Mouse (Mus musculus): ENCODE results near the gene Dnajc4.

The Dnajc4 gene

GRCm38 (mm10) chr19:6975537-6976521 is 16.5 kb downstream of the Dnajc4 start, which contains the start of gene Plcb3:
Plcb3 (minus strand) TSS chr19:6976470.
- no peak for DNase-seq (ENCODE audit: low read depth, low spot score)

- no peak for DNase-seq (ENCODE audit: low read depth, low spot score)
Measured at GRCm38 (mm10) chr19:6974211-6975205, 17.9 kb downstream of the Dnajc4 start, which contains the start of gene Ppp1r14b. Ppp1r14b (plus strand) TSS chr19:6974968.

- no peak for DNase-seq (ENCODE audit: low read depth, low spot score)
Measured at GRCm38 (mm10) chr19:6973581-6974190, 18.7 kb downstream of the Dnajc4 start.

GRCm38 (mm10) chr19:6972247-6972917 is 20.0 kb downstream of the Dnajc4 start:
- DNase-seq (ENCODE audit: low read depth, low spot score), result no peak

- DNase-seq (ENCODE audit: low read depth, low spot score), result no peak
Measured at GRCm38 (mm10) chr19:6971644-6972043, 20.7 kb downstream of the Dnajc4 start.

GRCm38 (mm10) chr19:6970460-6971085 is 21.8 kb downstream of the Dnajc4 start:
- no peak for DNase-seq (ENCODE audit: low read depth, low spot score)

GRCm38 (mm10) chr19:6969665-6970381 is 22.5 kb downstream of the Dnajc4 start:
- DNase-seq (ENCODE audit: low read depth, low spot score), result no peak

- DNase-seq (ENCODE audit: low read depth, low spot score), result no peak
Measured at GRCm38 (mm10) chr19:6969291-6969664, 23.1 kb downstream of the Dnajc4 start.

GRCm38 (mm10) chr19:6968491-6969271 is 23.7 kb downstream of the Dnajc4 start:
- no peak for DNase-seq (ENCODE audit: low read depth, low spot score)

GRCm38 (mm10) chr19:6956461-6956860 is 35.9 kb downstream of the Dnajc4 start:
- DNase-seq (ENCODE audit: low read depth, low spot score), result no peak

GRCm38 (mm10) chr19:6955424-6955823 is 36.9 kb downstream of the Dnajc4 start:
- DNase-seq (ENCODE audit: low read depth, low spot score), result no peak

- no peak for DNase-seq (ENCODE audit: low read depth, low spot score)
Measured at GRCm38 (mm10) chr19:6954046-6954445, 38.3 kb downstream of the Dnajc4 start.

- no peak for DNase-seq (ENCODE audit: low read depth, low spot score)
Measured at GRCm38 (mm10) chr19:6952712-6953037, 39.7 kb downstream of the Dnajc4 start.

- peak; percentile 39 for DNase-seq (ENCODE audit: low read depth, low spot score)
Measured at GRCm38 (mm10) chr19:6951994-6952711, 40.2 kb downstream of the Dnajc4 start.

- peak; percentile 88 for DNase-seq (ENCODE audit: low read depth, low spot score)
Measured at GRCm38 (mm10) chr19:6951381-6951968, 40.9 kb downstream of the Dnajc4 start.

GRCm38 (mm10) chr19:6950613-6951153 is 41.7 kb downstream of the Dnajc4 start:
- no peak for DNase-seq (ENCODE audit: low read depth, low spot score)

- no peak for DNase-seq (ENCODE audit: low read depth, low spot score)
Measured at GRCm38 (mm10) chr19:6949951-6950350, 42.4 kb downstream of the Dnajc4 start.

- no peak for DNase-seq (ENCODE audit: low read depth, low spot score)
Measured at GRCm38 (mm10) chr19:6949532-6949931, 42.8 kb downstream of the Dnajc4 start.

Measured in retina, postnatal 7 days (tissue).